Mouse (Mus musculus) liver, postnatal 0 days (tissue): ENCODE results near the gene Myh6.

Source experiments
- CTCF ChIP-seq: sonication (generic); IDR thresholded peaks from 2 replicates; pipeline ENCODE4 v1.5.1; 2016; ENCODE audit warnings: antibody characterized with exemption, low read depth
- EP300 ChIP-seq: IDR thresholded peaks from 2 replicates; pipeline ENCODE4 v1.6.1; 2016; ENCODE audit warnings: antibody characterized with exemption, low read depth, mild to moderate bottlenecking

DNA sequence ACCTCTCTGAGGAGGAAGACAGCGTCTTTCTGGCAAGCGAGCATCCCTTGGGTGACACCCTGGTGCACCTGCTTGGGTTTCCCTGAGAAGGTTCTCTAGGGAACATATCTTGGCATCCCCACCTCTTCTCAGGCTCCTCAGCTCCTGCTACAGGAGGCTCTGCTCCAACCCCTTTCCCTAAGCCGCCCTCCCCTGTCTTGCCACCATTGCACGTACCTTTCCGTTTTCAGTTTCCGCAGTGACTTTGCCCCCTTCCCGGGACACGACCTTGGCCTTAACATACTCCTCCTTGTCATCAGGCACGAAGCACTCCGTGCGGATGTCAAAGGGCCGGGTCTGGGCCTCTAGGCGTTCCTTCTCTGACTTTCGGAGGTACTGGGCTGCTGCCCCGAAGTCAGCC lies 1.7 kb downstream of the Myh6 start:
- no peak for TF ChIP-seq CTCF
- TF ChIP-seq EP300, result no peak
